Mouse (Mus musculus) splenic B cell, adult 2 months (primary cell): ENCODE results near the gene Samsn1.

Experiments used
- DNase-seq: peaks from one replicate; pipeline ENCODE4 v3.0.0-alpha.2; 2011; ENCODE audit warnings: low read depth, low spot score
- H3K27me3 ChIP-seq: 2 replicates; pipeline ENCODE4 v1.6.1; 2012; ENCODE audit warnings: mild to moderate bottlenecking, low read length, moderate library complexity, mixed read lengths; ENCODE audit not compliant: control insufficient read depth, poor library complexity, insufficient read depth, severe bottlenecking
- H3K36me3 ChIP-seq: 2 replicates; pipeline ENCODE4 v1.6.1; 2012; ENCODE audit warnings: mild to moderate bottlenecking, low read length, moderate library complexity, mixed read lengths; ENCODE audit not compliant: control insufficient read depth, poor library complexity, insufficient read depth, severe bottlenecking

The Samsn1 gene

GRCm38 (mm10) chr16:75979381-75979780 lies 42.7 kb downstream of the Samsn1 start:
- Histone ChIP-seq H3K27me3 (no peaks in the 10 kb centered on the region), H3K36me3 (no peaks in the 10 kb centered on the region)
- no peak for DNase-seq

GRCm38 (mm10) chr16:75977798-75978197 lies 44.3 kb downstream of the Samsn1 start:
- H3K36me3 ChIP-seq, result no peaks in the 10 kb centered on the region
- no peak for DNase-seq

GRCm38 (mm10) chr16:75975682-75976332 lies 46.3 kb downstream of the Samsn1 start:
- Histone ChIP-seq H3K36me3 (no peaks in the 10 kb centered on the region), H3K27me3 (no peaks in the 10 kb centered on the region)
- DNase-seq, result no peak

More at GRCm38 (mm10) chr16:75977798-75978197, 44.3 kb downstream of the Samsn1 start:
- H3K27me3 ChIP-seq, result no peaks in the 10 kb centered on the region

- no peak for DNase-seq
- H3K27me3 ChIP-seq, result no peaks in the 10 kb centered on the region
- no peaks in the 10 kb centered on the region for H3K36me3 ChIP-seq
These were observed 51.6 kb downstream of the Samsn1 start for GRCm38 (mm10) chr16:75970266-75970998.

GRCm38 (mm10) chr16:75962021-75962420 lies 60.1 kb downstream of the Samsn1 start:
- DNase-seq, result no peak
- Histone ChIP-seq H3K27me3 (no peaks in the 10 kb centered on the region), H3K36me3 (no peaks in the 10 kb centered on the region)

GRCm38 (mm10) chr16:75961487-75961886 lies 60.6 kb downstream of the Samsn1 start:
- H3K27me3 ChIP-seq, result no peaks in the 10 kb centered on the region
- no peak for DNase-seq
- no peaks in the 10 kb centered on the region for H3K36me3 ChIP-seq

- DNase-seq, result peak; percentile 10
- no peaks in the 10 kb centered on the region for H3K27me3 ChIP-seq
- no peaks in the 10 kb centered on the region for H3K36me3 ChIP-seq
These were observed 61.0 kb downstream of the Samsn1 start for GRCm38 (mm10) chr16:75961036-75961435.

GRCm38 (mm10) chr16:75933357-75933756 lies 88.7 kb downstream of the Samsn1 start:
- no peak for DNase-seq
- H3K27me3 ChIP-seq, result no peaks in the 10 kb centered on the region
- H3K36me3 ChIP-seq, result no peaks in the 10 kb centered on the region

GRCm38 (mm10) chr16:75930222-75930553 lies 91.9 kb downstream of the Samsn1 start:
- peak; percentile 61 for DNase-seq
- Histone ChIP-seq H3K27me3 (no peaks in the 10 kb centered on the region), H3K36me3 (no peaks in the 10 kb centered on the region)

- no peaks in the 10 kb centered on the region for H3K36me3 ChIP-seq
- DNase-seq, result peak; percentile 60
- no peaks in the 10 kb centered on the region for H3K27me3 ChIP-seq
These were observed 92.4 kb downstream of the Samsn1 start for GRCm38 (mm10) chr16:75929536-75930221.

- Histone ChIP-seq H3K27me3 (no peaks in the 10 kb centered on the region), H3K36me3 (no peaks in the 10 kb centered on the region)
- no peak for DNase-seq
These were observed 95.6 kb downstream of the Samsn1 start for GRCm38 (mm10) chr16:75926511-75926910.

- Histone ChIP-seq H3K36me3 (no peaks in the 10 kb centered on the region), H3K27me3 (no peaks in the 10 kb centered on the region)
- DNase-seq, result peak; percentile 85
These were observed 101.2 kb downstream of the Samsn1 start for GRCm38 (mm10) chr16:75920870-75921269.

- DNase-seq, result peak; percentile 60
- Histone ChIP-seq H3K36me3 (no peaks in the 10 kb centered on the region), H3K27me3 (no peaks in the 10 kb centered on the region)
These were observed 102.8 kb downstream of the Samsn1 start for GRCm38 (mm10) chr16:75919298-75919697.

GRCm38 (mm10) chr16:75917712-75918111 lies 104.4 kb downstream of the Samsn1 start:
- Histone ChIP-seq H3K36me3 (no peaks in the 10 kb centered on the region), H3K27me3 (no peaks in the 10 kb centered on the region)
- DNase-seq, result peak; percentile 72

GRCm38 (mm10) chr16:75912051-75912450 lies 110.0 kb downstream of the Samsn1 start:
- Histone ChIP-seq H3K36me3 (no peaks in the 10 kb centered on the region), H3K27me3 (no peaks in the 10 kb centered on the region)
- no peak for DNase-seq
